Mouse (Mus musculus) splenic B cell, adult 2 months (primary cell): ENCODE data around the gene Tmem94.

ENCODE experiments used
- DNase-seq: peaks from one replicate; pipeline ENCODE4 v3.0.0-alpha.2; 2011; ENCODE audit warnings: low read depth, low spot score
- H3K27me3 ChIP-seq: 2 replicates; pipeline ENCODE4 v1.6.1; 2012; ENCODE audit warnings: mild to moderate bottlenecking, low read length, moderate library complexity, mixed read lengths; ENCODE audit not compliant: control insufficient read depth, poor library complexity, insufficient read depth, severe bottlenecking
- H3K36me3 ChIP-seq: 2 replicates; pipeline ENCODE4 v1.6.1; 2012; ENCODE audit warnings: mild to moderate bottlenecking, low read length, moderate library complexity, mixed read lengths; ENCODE audit not compliant: control insufficient read depth, poor library complexity, insufficient read depth, severe bottlenecking

Gene Tmem94

GRCm38 (mm10) chr11:115765103-115765606 lies at the start of gene Tmem94:
TSS of gene Tmem94 (plus strand) at chr11:115765433.
- Histone ChIP-seq H3K36me3 (no peaks in the 10 kb centered on the region), H3K27me3 (no peaks in the 10 kb centered on the region)

GRCm38 (mm10) chr11:115716410-115717338 lies 48.6 kb upstream of the Tmem94 start:
- peak; percentile 88 for DNase-seq
- no peaks in the 10 kb centered on the region for H3K36me3 ChIP-seq
- H3K27me3 ChIP-seq: no peaks in the 10 kb centered on the region

More at GRCm38 (mm10) chr11:115765103-115765606, at the start of gene Tmem94:
- peak; percentile 99 for DNase-seq

- Histone ChIP-seq H3K27me3 (no peaks in the 10 kb centered on the region), H3K36me3 (no peaks in the 10 kb centered on the region)
- peak; percentile 93 for DNase-seq
Observed at GRCm38 (mm10) chr11:115717660-115718390, 47.4 kb upstream of the Tmem94 start.

- peak; percentile 87 for DNase-seq
- Histone ChIP-seq H3K36me3 (no peaks in the 10 kb centered on the region), H3K27me3 (no peaks in the 10 kb centered on the region)
Observed at GRCm38 (mm10) chr11:115722638-115723037, 42.6 kb upstream of the Tmem94 start.

- Histone ChIP-seq H3K27me3 (no peaks in the 10 kb centered on the region), H3K36me3 (no peaks in the 10 kb centered on the region)
- DNase-seq: no peak
Observed at GRCm38 (mm10) chr11:115723231-115723630, 42.0 kb upstream of the Tmem94 start.

DNA sequence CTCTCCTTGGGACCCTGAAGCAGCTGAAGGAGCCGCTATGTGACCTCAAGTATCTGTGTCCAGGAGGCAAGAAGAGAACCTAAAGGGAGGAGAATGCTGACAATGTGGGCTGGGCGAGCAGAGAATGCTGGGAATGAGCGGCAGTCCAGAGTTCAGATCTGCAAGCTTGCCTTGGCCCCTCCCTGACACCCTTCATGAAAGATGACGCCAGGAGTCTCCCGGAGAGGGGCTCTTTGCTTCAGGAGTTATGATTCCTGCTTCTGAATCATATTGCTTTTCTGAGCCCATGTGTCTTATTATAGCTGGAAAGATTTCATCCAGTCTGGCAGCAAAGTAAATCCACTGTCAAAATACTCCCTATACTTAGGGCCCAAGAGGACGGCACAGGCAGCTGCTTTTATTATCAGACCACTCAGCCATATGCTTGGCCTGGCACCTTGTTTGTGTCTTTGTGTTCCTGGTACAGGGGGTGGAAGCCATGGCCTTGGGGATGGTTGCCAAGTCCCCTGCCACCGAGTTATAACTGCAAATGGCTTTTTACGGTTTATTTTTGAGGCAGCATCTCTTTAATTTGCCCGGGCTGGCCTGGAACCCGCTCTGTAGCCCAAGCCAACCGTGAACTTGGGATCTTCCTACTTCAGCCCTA lies 31.1 kb upstream of the Tmem94 start:
- Histone ChIP-seq H3K36me3 (no peaks in the 10 kb centered on the region), H3K27me3 (no peaks in the 10 kb centered on the region)
- no peak for DNase-seq

- H3K36me3 ChIP-seq: no peaks in the 10 kb centered on the region
- DNase-seq: no peak
- H3K27me3 ChIP-seq: no peaks in the 10 kb centered on the region
Observed at GRCm38 (mm10) chr11:115737608-115738208, 27.5 kb upstream of the Tmem94 start.

- no peak for DNase-seq
- no peaks in the 10 kb centered on the region for H3K27me3 ChIP-seq
- no peaks in the 10 kb centered on the region for H3K36me3 ChIP-seq
Observed at GRCm38 (mm10) chr11:115738275-115738885, 26.9 kb upstream of the Tmem94 start.

DNA sequence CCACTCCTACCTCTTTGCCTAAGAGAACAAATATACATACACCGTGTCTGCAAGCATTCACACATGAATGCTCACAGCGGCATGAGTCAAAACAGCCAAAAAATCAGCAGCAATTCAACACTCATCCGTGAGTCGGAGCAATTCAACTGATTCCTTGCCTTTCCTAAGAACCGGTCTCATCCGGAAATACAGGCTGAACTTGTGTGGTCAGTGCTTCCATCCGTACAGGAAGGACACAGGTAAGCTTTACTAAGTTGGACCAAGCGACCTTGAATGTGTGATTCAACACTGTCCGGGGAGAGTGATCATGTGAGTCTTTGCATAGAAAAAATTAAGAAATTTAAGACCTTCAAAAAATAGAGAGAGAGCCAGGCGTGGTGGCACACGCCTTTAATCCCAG lies 24.2 kb upstream of the Tmem94 start:
- H3K27me3 ChIP-seq: no peaks in the 10 kb centered on the region
- no peaks in the 10 kb centered on the region for H3K36me3 ChIP-seq
- no peak for DNase-seq

- no peak for DNase-seq
- no peaks in the 10 kb centered on the region for H3K27me3 ChIP-seq
- H3K36me3 ChIP-seq: no peaks in the 10 kb centered on the region
Observed at GRCm38 (mm10) chr11:115742926-115743325, 22.3 kb upstream of the Tmem94 start.

GRCm38 (mm10) chr11:115744385-115744784 lies 20.8 kb upstream of the Tmem94 start:
- DNase-seq: no peak

DNA sequence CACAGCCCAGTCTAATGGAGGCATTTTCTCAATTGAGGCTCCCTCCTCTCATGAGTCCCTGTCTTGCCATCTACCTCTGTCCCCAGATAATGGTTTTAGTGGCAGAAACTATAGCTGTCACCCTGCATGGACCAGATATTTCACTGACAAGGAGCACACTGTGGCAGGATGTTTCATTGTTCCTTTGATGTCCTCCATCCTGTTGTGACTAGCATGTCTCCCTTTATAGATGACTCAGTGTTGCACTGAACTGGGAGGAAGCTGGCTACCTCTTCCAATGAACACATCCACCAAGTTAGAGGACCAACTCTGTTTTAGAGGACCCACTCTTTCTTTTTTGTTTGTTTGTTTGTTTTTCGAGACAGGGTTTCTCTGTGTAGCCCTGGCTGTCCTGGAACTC lies 19.1 kb upstream of the Tmem94 start:
- no peak for DNase-seq
- no peaks in the 10 kb centered on the region for H3K36me3 ChIP-seq
- H3K27me3 ChIP-seq: no peaks in the 10 kb centered on the region

More at GRCm38 (mm10) chr11:115744385-115744784, 20.8 kb upstream of the Tmem94 start:
- Histone ChIP-seq H3K36me3 (no peaks in the 10 kb centered on the region), H3K27me3 (no peaks in the 10 kb centered on the region)

- no peaks in the 10 kb centered on the region for H3K27me3 ChIP-seq
- no peak for DNase-seq
- H3K36me3 ChIP-seq: no peaks in the 10 kb centered on the region
Observed at GRCm38 (mm10) chr11:115746762-115747161, 18.5 kb upstream of the Tmem94 start.

GRCm38 (mm10) chr11:115747351-115747750 lies 17.9 kb upstream of the Tmem94 start:
- peak; percentile 45 for DNase-seq
- H3K27me3 ChIP-seq: no peaks in the 10 kb centered on the region
- H3K36me3 ChIP-seq: no peaks in the 10 kb centered on the region
